Mouse (Mus musculus) forebrain, postnatal 0 days (tissue): ENCODE measurements around the gene Scrt2. TPM values are rescaled to one million over a fixed set of nuclear protein-coding genes. Genes with fewer than 3 reads are reported as not detected.

Experiments
- ATAC-seq: fragments of 200-750 bp; cut with Nextera tagmentation; 2 replicates; pipeline ENCODE4 v1.8.0; 2017; ENCODE audit warnings: mild to moderate bottlenecking, moderate library complexity
- DNase-seq: peaks from one replicate; pipeline ENCODE4 v3.0.0-alpha.2; 2015
- H3K27ac ChIP-seq: fragments of 300-500 bp; sonication (generic); 2 replicates; pipeline ENCODE4 v1.5.1; 2014; ENCODE audit warnings: low read depth, mild to moderate bottlenecking, antibody characterized with exemption, low read length, moderate library complexity, mixed read lengths
- H3K27me3 ChIP-seq: fragments of 300-500 bp; sonication (generic); 2 replicates; pipeline ENCODE4 v1.6.1; 2014; ENCODE audit warnings: mild to moderate bottlenecking, low read length, mixed read lengths; ENCODE audit not compliant: insufficient read depth
- H3K36me3 ChIP-seq: fragments of 300-500 bp; sonication (generic); 2 replicates; pipeline ENCODE4 v1.6.1; 2014; ENCODE audit warnings: mild to moderate bottlenecking, moderate library complexity; ENCODE audit not compliant: insufficient read depth
- H3K4me1 ChIP-seq: fragments of 300-500 bp; sonication (generic); 2 replicates; pipeline ENCODE4 v1.6.1; 2014; ENCODE audit warnings: antibody characterized with exemption; ENCODE audit not compliant: insufficient read depth
- H3K4me2 ChIP-seq: fragments of 300-500 bp; sonication (generic); 2 replicates; pipeline ENCODE4 v1.6.1; 2014; ENCODE audit warnings: low read depth, mild to moderate bottlenecking, moderate library complexity
- H3K4me3 ChIP-seq: fragments of 300-500 bp; sonication (generic); 2 replicates; pipeline ENCODE4 v1.5.1; 2014; ENCODE audit warnings: low read depth, low read length, mixed read lengths
- H3K9ac ChIP-seq: fragments of 300-500 bp; sonication (generic); 2 replicates; pipeline ENCODE4 v1.6.1; 2014; ENCODE audit warnings: mild to moderate bottlenecking
- H3K9me3 ChIP-seq: fragments of 300-500 bp; sonication (generic); 2 replicates; pipeline ENCODE4 v1.6.1; 2016; ENCODE audit warnings: low read length
- CTCF ChIP-seq: sonication (generic); IDR thresholded peaks from 2 replicates; pipeline ENCODE4 v1.5.1; 2016; ENCODE audit warnings: antibody characterized with exemption, control low read depth, low read depth
- WGBS: fragments of 180-500 bp; shearing (Covaris S2); extraction: QIAGEN DNeasy Blood & Tissue Kit; methylation state at CpG from one replicate; pipeline ENCODE4 v1.1.7; 2014; 5-methylcytosine and 5-hydroxymethylcytosine counted together
- polyA plus RNA-seq: library from polyadenylated mRNA; unstranded; fragments of >200 nt; fragmentation: Nextera tagmentation; extraction: Ambion mirVana; gene quantifications from 2 replicates; pipeline ENCODE4 v1.2.1, GENCODE M21; 2015
- total RNA-seq: library from RNA; depleted of rRNA; stranded (reverse); fragments of >200 nt; gene quantifications from 2 replicates; pipeline ENCODE4 v1.2.3, GENCODE M21; 2014

Scrt2 gene
- total and polyA plus RNA-seq, 2 experiments from 2014 or later = 4.3 to 7.4 TPM

- no peak overlapping the region for H3K4me2 ChIP-seq
- no peak overlapping the region for H3K4me3 ChIP-seq
- H3K27me3 ChIP-seq = no peaks in the 10 kb centered on the region; the same call in 1 of the 2 replicates
- no peak for ATAC-seq
- H3K9me3 ChIP-seq = no peaks in the 10 kb centered on the region
- peaks cover 7% of the 10 kb centered on the region; the same call in 1 of the 2 replicates for H3K36me3 ChIP-seq
- whole genome bisulfite sequencing = 69% methylated on average over 11 of the region's 11 CpGs
- H3K27ac ChIP-seq = no peak overlapping the region
- TF ChIP-seq CTCF = no peak
- no peaks in the 10 kb centered on the region for H3K4me1 ChIP-seq
- H3K9ac ChIP-seq = no peak overlapping the region
- DNase-seq = no peak
Observed at GRCm38 (mm10) chr2:152097916-152098315, 16.6 kb downstream of the Scrt2 start.

GRCm38 (mm10) chr2:152099538-152099937 is 18.2 kb downstream of the Scrt2 start:
- TF ChIP-seq CTCF = no peak
- H3K27me3 ChIP-seq = no peaks in the 10 kb centered on the region
- H3K4me2 ChIP-seq = no peak overlapping the region
- WGBS = 38% methylated on average over 3 of the region's 3 CpGs
- ATAC-seq = no peak
- H3K4me1 ChIP-seq = no peaks in the 10 kb centered on the region
- H3K4me3 ChIP-seq = no peak overlapping the region
- no peak for DNase-seq
- no peak overlapping the region for H3K27ac ChIP-seq
- H3K9ac ChIP-seq = no peak overlapping the region
- no peaks in the 10 kb centered on the region for H3K9me3 ChIP-seq
- 0 out of 2 replicates have a peak, but pooled peaks cover under 1% of the 10 kb centered on the region for H3K36me3 ChIP-seq

GRCm38 (mm10) chr2:152101761-152102160 is 20.4 kb downstream of the Scrt2 start:
- no peak for TF ChIP-seq CTCF
- DNase-seq (no peak), ATAC-seq (no peak)
- Histone ChIP-seq H3K9me3 (no peaks in the 10 kb centered on the region), H3K9ac (no peak overlapping the region), H3K27me3 (no peaks in the 10 kb centered on the region), H3K4me3 (no peak overlapping the region), H3K27ac (no peak overlapping the region), H3K4me2 (no peak overlapping the region), H3K36me3 (no peaks in the 10 kb centered on the region), H3K4me1 (peaks cover 3% of the 10 kb centered on the region; the same call in 1 of the 2 replicates)
- WGBS = 70% methylated on average over 13 of the region's 13 CpGs

GRCm38 (mm10) chr2:152102369-152102768 is 21.0 kb downstream of the Scrt2 start:
- H3K9ac ChIP-seq = no peak overlapping the region
- H3K9me3 ChIP-seq = no peaks in the 10 kb centered on the region
- WGBS = 65% methylated on average over 6 of the region's 6 CpGs
- H3K4me2 ChIP-seq = no peak overlapping the region
- ATAC-seq (no peak), DNase-seq (no peak)
- no peak overlapping the region; the same call in 1 of the 2 replicates for H3K4me3 ChIP-seq
- H3K27ac ChIP-seq = 0 out of 2 replicates have a peak overlapping the region, but pooled peaks have one; percentile 9
- H3K4me1 ChIP-seq = peaks cover 3% of the 10 kb centered on the region; the same call in 1 of the 2 replicates
- H3K27me3 ChIP-seq = no peaks in the 10 kb centered on the region
- peak; percentile 22 for TF ChIP-seq CTCF
- H3K36me3 ChIP-seq = no peaks in the 10 kb centered on the region

- peaks cover 2% of the 10 kb centered on the region; the same call in 1 of the 2 replicates for H3K36me3 ChIP-seq
- WGBS = 18% methylated on average over 17 of the region's 17 CpGs
- peak overlapping the region; percentile 93 for H3K4me2 ChIP-seq
- no peaks in the 10 kb centered on the region for H3K9me3 ChIP-seq
- peak overlapping the region; percentile 65 for H3K4me3 ChIP-seq
- TF ChIP-seq CTCF = no peak
- H3K27me3 ChIP-seq = no peaks in the 10 kb centered on the region
- ATAC-seq = no peak
- peak overlapping the region; percentile 84 for H3K9ac ChIP-seq
- DNase-seq = no peak
- H3K27ac ChIP-seq = no peak overlapping the region
- peaks cover 3% of the 10 kb centered on the region; the same call in 1 of the 2 replicates for H3K4me1 ChIP-seq
Observed at GRCm38 (mm10) chr2:152104711-152105317, 23.5 kb downstream of the Scrt2 start.

- Histone ChIP-seq H3K4me3 (peak within 1 kb of the TSS; percentile 65), H3K27ac (no peak within 1 kb of the TSS), H3K9me3 (no peaks in the 10 kb centered on the region), H3K4me2 (peak within 1 kb of the TSS; percentile 93), H3K4me1 (peaks cover 3% of the 10 kb centered on the region; the same call in 1 of the 2 replicates), H3K9ac (peak within 1 kb of the TSS; percentile 84), H3K36me3 (peaks cover 7% of the 10 kb centered on the region; the same call in 1 of the 2 replicates), H3K27me3 (no peaks in the 10 kb centered on the region)
- ATAC-seq (peak; percentile 85), DNase-seq (peak; percentile 80)
- peak; percentile 69 for TF ChIP-seq CTCF
- 3% methylated on average over 72 of the region's 84 CpGs for WGBS
Observed at GRCm38 (mm10) chr2:152105318-152106224, 24.2 kb downstream of the Scrt2 start, which contains the start of gene Srxn1. Gene Srxn1, plus strand, starts transcription at chr2:152105516.
